Mouse (Mus musculus): ENCODE measurements around the gene Crybg2. TPM values are rescaled to one million over a fixed set of nuclear protein-coding genes. Genes with fewer than 3 reads are reported as not detected.

Crybg2 gene
- polyA plus RNA-seq, 1 experiment from 2014 or later, result 15.6 TPM

DNA sequence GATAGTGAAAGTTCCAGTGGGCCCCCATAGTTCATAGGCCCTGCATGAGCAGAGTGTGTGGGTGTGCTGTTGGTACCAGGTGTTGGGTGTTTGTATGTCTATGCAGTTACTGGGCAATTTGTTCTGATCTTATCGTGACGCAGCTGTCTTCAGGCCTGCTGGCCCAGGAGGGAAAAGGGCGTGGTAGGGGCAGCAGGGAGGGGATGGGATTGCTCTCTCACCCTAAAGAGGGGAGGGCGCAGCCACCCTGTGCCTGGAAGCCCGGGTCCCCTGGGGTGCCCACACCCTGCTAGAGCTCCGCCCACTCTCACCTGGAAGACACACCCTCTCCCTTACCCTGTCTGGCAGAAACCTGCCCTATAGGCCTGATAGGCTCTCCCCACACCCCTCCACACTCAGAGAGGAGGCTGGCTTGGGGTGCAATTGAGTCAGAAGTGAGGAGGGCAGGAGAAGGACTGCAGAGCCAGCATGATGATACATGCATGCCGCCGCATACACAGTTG lies 1.4 kb downstream of the Crybg2 start:
- TF ChIP-seq CTCF (IDR thresholded peaks at IDR 0.05; ENCODE audit: low read depth), result no peak
- no peak for TF ChIP-seq EP300 (optimal IDR thresholded peaks at IDR 0.05)

DNA sequence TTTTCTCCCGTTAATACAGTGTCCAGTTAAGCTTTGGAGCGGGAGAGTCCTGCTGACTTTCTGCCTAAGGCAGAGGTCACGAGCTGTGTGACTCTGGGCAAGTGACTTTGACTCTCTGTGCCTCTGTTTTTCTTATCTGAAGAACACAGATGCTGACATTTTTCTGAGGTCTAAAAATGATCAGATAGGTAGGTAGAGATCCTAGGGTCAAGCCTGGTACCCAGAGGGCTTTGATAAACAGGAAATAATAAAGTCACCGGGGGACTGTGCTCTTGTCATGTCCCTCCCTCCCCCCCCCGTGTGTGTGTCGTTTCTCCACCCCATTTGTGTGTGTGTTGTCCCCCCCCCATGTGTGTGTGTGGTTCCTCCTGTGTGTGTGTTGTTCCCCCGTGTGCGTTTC lies 1.9 kb downstream of the Crybg2 start:
- ATAC-seq (ENCODE audit: low FRiP score, low TSS enrichment), result no peak
- Histone ChIP-seq H3K9me3 (ENCODE audit: control insufficient read depth, low read length) (no peaks in the 10 kb centered on the region), H3K27ac (replicated peaks) (peak overlapping the region; percentile 56), H3K9ac (ENCODE audit: low read length) (no peak overlapping the region), H3K27me3 (ENCODE audit: control insufficient read depth, insufficient read depth, low read length) (no peaks in the 10 kb centered on the region; the same call in 1 of the 2 replicates), H3K36me3 (ENCODE audit: control insufficient read depth, insufficient read depth, low read length) (no peaks in the 10 kb centered on the region), H3K4me3 (ENCODE audit: low read depth, low read length) (no peak overlapping the region), H3K4me1 (replicated peaks; ENCODE audit: control insufficient read depth, insufficient read depth) (0 out of 2 replicates have a peak, but pooled peaks cover 3% of the 10 kb centered on the region), H3K4me2 (replicated peaks; ENCODE audit: low read depth) (0 out of 2 replicates have a peak overlapping the region, but pooled peaks have one; percentile 11)
- no peak for DNase-seq (ENCODE audit: low spot score)
- TF ChIP-seq CTCF (IDR thresholded peaks at IDR 0.05; ENCODE audit: low read depth), result no peak
- TF ChIP-seq EP300 (optimal IDR thresholded peaks at IDR 0.05), result no peak
- 44% methylated on average over 6 of the region's 8 CpGs for WGBS

More for the DNA sequence above, 1.4 kb downstream of the Crybg2 start:
- Histone ChIP-seq H3K4me2 (replicated peaks; ENCODE audit: low read depth) (0 out of 2 replicates have a peak overlapping the region, but pooled peaks have one; percentile 11), H3K9ac (ENCODE audit: low read length) (no peak overlapping the region), H3K4me3 (ENCODE audit: low read depth, low read length) (no peak overlapping the region), H3K9me3 (ENCODE audit: control insufficient read depth, low read length) (no peaks in the 10 kb centered on the region), H3K27me3 (ENCODE audit: control insufficient read depth, insufficient read depth, low read length) (no peaks in the 10 kb centered on the region; the same call in 1 of the 2 replicates), H3K27ac (replicated peaks) (peak overlapping the region; percentile 56), H3K4me1 (replicated peaks; ENCODE audit: control insufficient read depth, insufficient read depth) (0 out of 2 replicates have a peak, but pooled peaks cover 3% of the 10 kb centered on the region), H3K36me3 (ENCODE audit: control insufficient read depth, insufficient read depth, low read length) (no peaks in the 10 kb centered on the region)
- WGBS, result 30% methylated on average over 8 of the region's 8 CpGs
- peak; percentile 88 for ATAC-seq (ENCODE audit: low FRiP score, low TSS enrichment)
- DNase-seq (ENCODE audit: low spot score), result peak; percentile 82

DNA sequence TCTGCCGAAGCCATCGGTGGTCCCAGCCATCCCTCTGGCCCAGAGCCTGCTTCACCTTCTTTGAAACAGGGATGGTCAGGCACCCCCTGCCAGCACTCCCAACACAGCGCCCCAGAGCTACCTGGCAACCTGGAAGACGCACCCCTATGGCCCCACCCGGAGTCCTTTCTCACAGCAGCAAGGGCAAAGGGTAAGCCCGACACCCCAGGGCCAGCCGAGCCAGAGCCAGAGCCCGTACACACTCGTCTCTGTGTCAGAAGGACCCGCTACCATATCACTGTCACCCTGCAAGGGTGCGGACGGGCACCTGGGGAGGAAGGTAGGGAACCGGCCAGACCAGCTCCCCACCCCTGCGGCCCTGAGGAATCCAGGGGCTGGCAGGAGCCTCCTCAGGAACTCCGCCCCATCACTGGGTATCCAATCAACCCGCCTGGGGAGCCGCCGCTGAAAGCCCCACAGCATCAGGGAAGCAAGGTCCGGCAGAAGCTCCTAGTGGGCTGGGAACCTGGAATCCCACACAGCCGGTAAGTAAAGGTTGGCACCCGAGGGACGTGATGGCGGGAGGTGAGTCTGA lies 4.9 kb downstream of the Crybg2 start:
- DNase-seq (ENCODE audit: low spot score) (peak; percentile 83), ATAC-seq (ENCODE audit: low FRiP score, low TSS enrichment) (peak; percentile 51)
- Histone ChIP-seq H3K4me1 (replicated peaks; ENCODE audit: control insufficient read depth, insufficient read depth) (0 out of 2 replicates have a peak, but pooled peaks cover 3% of the 10 kb centered on the region), H3K27ac (replicated peaks) (peak overlapping the region; percentile 74), H3K27me3 (ENCODE audit: control insufficient read depth, insufficient read depth, low read length) (no peaks in the 10 kb centered on the region; the same call in 1 of the 2 replicates), H3K4me3 (ENCODE audit: low read depth, low read length) (peak overlapping the region; percentile 27; the same call in 1 of the 2 replicates), H3K9me3 (ENCODE audit: control insufficient read depth, low read length) (no peaks in the 10 kb centered on the region), H3K36me3 (ENCODE audit: control insufficient read depth, insufficient read depth, low read length) (no peaks in the 10 kb centered on the region), H3K4me2 (replicated peaks; ENCODE audit: low read depth) (peak overlapping the region; percentile 47), H3K9ac (ENCODE audit: low read length) (peak overlapping the region; percentile 35; the same call in 1 of the 2 replicates)
- WGBS, result 15% methylated on average over 23 of the region's 23 CpGs
- TF ChIP-seq CTCF (IDR thresholded peaks at IDR 0.05; ENCODE audit: low read depth) (no peak), EP300 (optimal IDR thresholded peaks at IDR 0.05) (no peak)

DNA sequence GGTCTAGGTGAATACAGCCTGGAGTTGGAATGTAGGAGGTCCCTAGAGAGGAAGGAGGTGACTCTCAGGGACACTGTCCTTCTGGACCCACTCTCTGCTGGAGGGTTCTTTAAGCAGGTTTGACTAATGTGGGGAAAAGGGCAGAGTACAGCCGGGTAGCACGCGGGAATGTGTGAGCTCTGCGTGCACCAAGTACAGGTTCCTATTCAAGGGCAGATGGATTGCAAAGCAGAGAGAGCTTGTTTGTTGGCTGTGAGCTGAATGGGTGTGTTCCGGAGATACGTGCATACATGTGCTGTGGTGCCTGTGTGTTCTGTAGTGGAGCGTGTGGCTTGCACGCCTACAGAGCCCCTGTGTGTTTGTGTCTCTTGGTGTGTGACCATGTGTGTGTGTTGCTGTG lies 6.8 kb downstream of the Crybg2 start:
- H3K4me1 ChIP-seq (replicated peaks; ENCODE audit: control insufficient read depth, insufficient read depth), result 0 out of 2 replicates have a peak, but pooled peaks cover 3% of the 10 kb centered on the region
- 59% methylated on average over 8 of the region's 8 CpGs for WGBS
- H3K27me3 ChIP-seq (ENCODE audit: control insufficient read depth, insufficient read depth, low read length), result no peaks in the 10 kb centered on the region
- ATAC-seq (ENCODE audit: low FRiP score, low TSS enrichment) (peak; percentile 74), DNase-seq (ENCODE audit: low spot score) (peak; percentile 71)
- TF ChIP-seq CTCF (IDR thresholded peaks at IDR 0.05; ENCODE audit: low read depth) (no peak), EP300 (optimal IDR thresholded peaks at IDR 0.05) (no peak)
- peak overlapping the region; percentile 47; the same call in 1 of the 2 replicates for H3K4me2 ChIP-seq (replicated peaks; ENCODE audit: low read depth)
- H3K9ac ChIP-seq (ENCODE audit: low read length), result peak overlapping the region; percentile 43; the same call in 1 of the 2 replicates
- H3K9me3 ChIP-seq (ENCODE audit: control insufficient read depth, low read length), result no peaks in the 10 kb centered on the region
- H3K4me3 ChIP-seq (ENCODE audit: low read depth, low read length), result no peak overlapping the region
- no peaks in the 10 kb centered on the region for H3K36me3 ChIP-seq (ENCODE audit: control insufficient read depth, insufficient read depth, low read length)
- H3K27ac ChIP-seq (replicated peaks), result peak overlapping the region; percentile 88

DNA sequence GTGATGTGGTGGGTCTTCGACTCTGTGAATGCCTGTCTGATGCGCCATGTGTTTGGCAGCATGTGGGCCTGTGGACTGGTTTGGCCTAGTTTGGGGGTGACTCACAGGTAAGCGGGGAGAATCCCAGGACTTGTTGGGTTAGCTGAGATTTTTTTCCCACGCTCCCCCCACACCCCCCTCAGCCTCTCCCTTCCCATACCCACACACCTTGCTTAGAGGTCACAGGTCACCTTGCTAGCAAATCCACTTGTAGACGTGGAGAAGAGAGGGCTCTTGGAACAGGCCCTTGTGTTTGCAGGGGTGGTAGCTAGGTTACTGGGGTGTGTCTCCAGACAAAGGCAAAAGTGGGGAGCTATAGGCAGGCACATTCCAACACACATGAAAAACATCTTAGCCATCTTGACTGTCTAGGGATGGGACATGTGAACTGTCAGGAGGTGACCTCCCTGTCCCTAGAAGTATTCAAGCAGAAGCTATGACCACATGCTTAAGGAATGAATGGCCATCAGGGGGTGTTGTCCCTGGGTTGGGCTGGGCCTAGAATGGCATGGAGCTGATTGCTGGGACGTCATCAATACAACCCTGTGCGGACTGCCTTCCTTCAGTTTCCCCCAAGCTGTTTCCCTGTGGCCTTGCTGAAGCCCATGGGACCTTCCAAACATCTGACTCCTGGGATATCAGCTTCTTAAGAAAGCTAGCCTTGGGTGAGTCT lies 7.4 kb downstream of the Crybg2 start:
- peak overlapping the region; percentile 88 for H3K27ac ChIP-seq (replicated peaks)
- DNase-seq (ENCODE audit: low spot score) (peak; percentile 69), ATAC-seq (ENCODE audit: low FRiP score, low TSS enrichment) (peak; percentile 74)
- H3K27me3 ChIP-seq (ENCODE audit: control insufficient read depth, insufficient read depth, low read length), result no peaks in the 10 kb centered on the region
- 0 out of 2 replicates have a peak, but pooled peaks cover 3% of the 10 kb centered on the region for H3K4me1 ChIP-seq (replicated peaks; ENCODE audit: control insufficient read depth, insufficient read depth)
- H3K36me3 ChIP-seq (ENCODE audit: control insufficient read depth, insufficient read depth, low read length), result no peaks in the 10 kb centered on the region
- 63% methylated on average over 7 of the region's 7 CpGs for WGBS
- H3K9me3 ChIP-seq (ENCODE audit: control insufficient read depth, low read length), result no peaks in the 10 kb centered on the region
- TF ChIP-seq EP300 (optimal IDR thresholded peaks at IDR 0.05) (no peak), CTCF (IDR thresholded peaks at IDR 0.05; ENCODE audit: low read depth) (0 out of 2 replicates have a peak, but pooled peaks have one; percentile 5)
- H3K4me3 ChIP-seq (ENCODE audit: low read depth, low read length), result no peak overlapping the region
- H3K9ac ChIP-seq (ENCODE audit: low read length), result no peak overlapping the region
- no peak overlapping the region for H3K4me2 ChIP-seq (replicated peaks; ENCODE audit: low read depth)

Measured in stomach, postnatal 0 days (tissue).